Mouse (Mus musculus): ENCODE measurements at regions not wholly inside any gene's neighbourhood (a gene's known extent, or its start where the extent isn't known, plus 50 kb on each side); places are given as distances from the start of the nearest gene placed in this dataset.
"Not testable (repeated sequence)": the region's sequence is repeated elsewhere in the genome, so short reads cannot be mapped to it uniquely, and the experiment has no call there.

DNA sequence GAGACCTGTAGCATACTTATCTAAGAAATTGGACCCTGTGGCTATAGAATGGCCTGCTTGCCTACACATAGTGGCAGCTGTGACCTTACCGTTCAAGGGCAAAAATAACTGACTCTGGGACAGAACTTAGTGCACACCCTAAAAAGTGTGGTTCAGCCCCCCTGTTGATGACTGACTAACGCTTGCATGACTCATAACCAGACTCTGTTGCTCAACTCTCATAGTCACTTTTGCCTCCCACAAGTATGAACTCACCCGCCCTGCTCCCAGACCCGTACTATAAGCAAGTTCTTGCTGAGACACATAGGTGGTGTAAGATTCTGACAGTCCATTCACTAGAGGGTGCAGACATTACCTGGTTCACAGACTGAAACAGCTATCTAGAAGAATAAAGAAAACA lies 424.3 kb upstream of the Cntn5 start:
- H3ac ChIP-seq (ENCODE audit: control insufficient read depth, insufficient read length, low read depth) = no peak overlapping the region
- no peaks in the 10 kb centered on the region for H3K79me2 ChIP-seq (ENCODE audit: control insufficient read depth, insufficient read depth)
- H3K4me3 ChIP-seq (ENCODE audit: insufficient read depth, poor library complexity, severe bottlenecking) = no peak overlapping the region
- TF ChIP-seq CEBPB (IDR thresholded peaks at IDR 0.05; ENCODE audit: low read depth) (peak; percentile 97), MAX (IDR thresholded peaks at IDR 0.05) (no peak), FOSL1 (IDR thresholded peaks at IDR 0.05; ENCODE audit: insufficient read depth, low read length, poor library complexity, severe bottlenecking) (peak; percentile 87), MYOD1 (IDR thresholded peaks at IDR 0.05; ENCODE audit: control insufficient read depth, insufficient read length, low read depth) (peak; percentile 53)
- no peaks in the 10 kb centered on the region for H3K27me3 ChIP-seq (ENCODE audit: control insufficient read depth, insufficient read depth, insufficient read length)
- H3K36me3 ChIP-seq (ENCODE audit: control insufficient read depth, insufficient read depth) = no peaks in the 10 kb centered on the region
- H3K79me3 ChIP-seq (ENCODE audit: low read depth) = no peaks in the 10 kb centered on the region

DNA sequence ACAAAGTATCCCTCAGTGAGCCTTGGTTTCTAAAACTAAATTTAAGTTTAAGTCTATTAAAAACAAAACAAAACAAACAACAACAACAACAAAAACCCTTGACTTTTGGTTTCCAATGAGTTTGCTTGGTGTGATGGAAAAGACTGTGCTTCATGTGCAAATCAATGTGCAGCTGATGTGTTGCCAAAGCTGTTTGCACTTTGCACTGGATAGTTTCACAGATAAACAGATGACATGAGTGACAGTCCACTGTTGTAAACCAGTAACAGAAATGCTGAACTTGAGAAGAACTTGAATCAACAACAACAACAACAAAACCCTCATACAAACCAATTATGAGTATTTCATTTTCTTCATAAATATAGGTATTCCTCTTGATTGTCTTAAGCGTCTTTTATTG lies 412.6 kb upstream of the Cntn5 start:
- Histone ChIP-seq H3K79me3 (ENCODE audit: low read depth) (no peaks in the 10 kb centered on the region), H3K79me2 (ENCODE audit: control insufficient read depth, insufficient read depth) (no peaks in the 10 kb centered on the region), H3K36me3 (ENCODE audit: control insufficient read depth, insufficient read depth) (no peaks in the 10 kb centered on the region), H3K4me3 (ENCODE audit: insufficient read depth, poor library complexity, severe bottlenecking) (no peak overlapping the region), H3ac (ENCODE audit: control insufficient read depth, insufficient read length, low read depth) (no peak overlapping the region), H3K27me3 (ENCODE audit: control insufficient read depth, insufficient read depth, insufficient read length) (no peaks in the 10 kb centered on the region)
- no peak for TF ChIP-seq FOSL1 (IDR thresholded peaks at IDR 0.05; ENCODE audit: insufficient read depth, low read length, poor library complexity, severe bottlenecking)
- TF ChIP-seq MYOD1 (IDR thresholded peaks at IDR 0.05; ENCODE audit: control insufficient read depth, insufficient read length, low read depth) = no peak
- no peak for TF ChIP-seq USF1 (IDR thresholded peaks at IDR 0.05; ENCODE audit: low read depth)
- TF ChIP-seq MYOG (IDR thresholded peaks at IDR 0.05; ENCODE audit: control insufficient read depth, extremely low read depth, insufficient read length) = no peak
- TF ChIP-seq MAX (IDR thresholded peaks at IDR 0.05) = no peak
- TF ChIP-seq CEBPB (IDR thresholded peaks at IDR 0.05; ENCODE audit: low read depth) = no peak
- no peak for TF ChIP-seq CTCF (IDR thresholded peaks at IDR 0.05; ENCODE audit: control insufficient read depth, insufficient read depth, insufficient read length)

DNA sequence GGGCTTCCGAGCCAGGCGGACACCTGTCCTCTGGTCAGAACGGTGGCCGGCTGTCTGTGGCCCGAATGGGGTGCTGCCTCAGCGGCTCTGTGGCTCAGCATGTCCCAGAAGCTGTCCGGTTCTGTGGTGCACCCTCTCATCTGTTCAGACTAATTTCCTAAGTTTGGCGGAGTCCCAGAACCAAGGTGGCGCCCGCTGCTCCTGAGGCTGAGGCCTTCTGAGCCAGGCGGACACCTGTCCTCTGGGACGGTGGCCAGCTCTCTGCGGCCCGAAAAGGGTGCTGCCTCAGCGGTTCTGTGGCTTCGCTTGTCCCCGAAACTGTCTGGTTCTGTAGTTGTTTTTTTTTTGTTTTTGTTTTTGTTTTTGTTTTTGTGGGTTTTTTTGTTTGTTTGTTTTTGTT lies 392.5 kb upstream of the Cntn5 start:
- H3ac ChIP-seq (ENCODE audit: control insufficient read depth, insufficient read length, low read depth); H3K36me3 ChIP-seq (ENCODE audit: control insufficient read depth, insufficient read depth); H3K27me3 ChIP-seq (ENCODE audit: control insufficient read depth, insufficient read depth, insufficient read length); H3K4me3 ChIP-seq (ENCODE audit: insufficient read depth, poor library complexity, severe bottlenecking); H3K79me3 ChIP-seq (ENCODE audit: low read depth); H3K79me2 ChIP-seq (ENCODE audit: control insufficient read depth, insufficient read depth): not testable (repeated sequence)

DNA sequence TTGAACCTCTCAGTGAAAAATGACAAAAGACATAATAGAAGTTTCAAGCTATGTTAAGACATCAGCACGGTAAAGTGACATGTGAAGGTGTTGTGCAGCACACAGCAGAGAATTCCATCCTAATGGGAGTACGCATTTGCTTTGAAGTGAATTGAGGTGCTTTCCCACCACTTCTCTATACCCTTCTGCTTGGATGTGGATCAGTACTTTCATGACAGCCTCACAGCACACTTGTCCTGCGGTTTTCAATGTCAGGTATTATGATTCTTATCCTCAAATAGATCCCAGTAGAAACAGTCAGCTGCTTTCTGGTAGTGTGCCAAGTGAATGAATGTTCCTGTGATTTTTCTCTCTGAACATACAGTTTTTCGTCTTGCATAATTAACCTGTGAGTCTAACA lies 380.6 kb upstream of the Cntn5 start:
- no peak overlapping the region for H3ac ChIP-seq (ENCODE audit: control insufficient read depth, insufficient read length, low read depth)
- H3K79me2 ChIP-seq (ENCODE audit: control insufficient read depth, insufficient read depth) = no peaks in the 10 kb centered on the region
- H3K27me3 ChIP-seq (ENCODE audit: control insufficient read depth, insufficient read depth, insufficient read length) = no peaks in the 10 kb centered on the region
- no peak for TF ChIP-seq FOSL1 (IDR thresholded peaks at IDR 0.05; ENCODE audit: insufficient read depth, low read length, poor library complexity, severe bottlenecking)
- no peak for TF ChIP-seq MYOD1 (IDR thresholded peaks at IDR 0.05; ENCODE audit: control insufficient read depth, insufficient read length, low read depth)
- no peak for TF ChIP-seq CEBPB (IDR thresholded peaks at IDR 0.05; ENCODE audit: low read depth)
- TF ChIP-seq USF1 (IDR thresholded peaks at IDR 0.05; ENCODE audit: low read depth) = no peak
- no peak for TF ChIP-seq MAX (IDR thresholded peaks at IDR 0.05)
- TF ChIP-seq CTCF (IDR thresholded peaks at IDR 0.05; ENCODE audit: control insufficient read depth, insufficient read depth, insufficient read length) = no peak
- TF ChIP-seq MYOG (IDR thresholded peaks at IDR 0.05; ENCODE audit: control insufficient read depth, extremely low read depth, insufficient read length) = no peak
- no peaks in the 10 kb centered on the region for H3K79me3 ChIP-seq (ENCODE audit: low read depth)
- H3K4me3 ChIP-seq (ENCODE audit: insufficient read depth, poor library complexity, severe bottlenecking) = no peak overlapping the region
- no peaks in the 10 kb centered on the region for H3K36me3 ChIP-seq (ENCODE audit: control insufficient read depth, insufficient read depth)

DNA sequence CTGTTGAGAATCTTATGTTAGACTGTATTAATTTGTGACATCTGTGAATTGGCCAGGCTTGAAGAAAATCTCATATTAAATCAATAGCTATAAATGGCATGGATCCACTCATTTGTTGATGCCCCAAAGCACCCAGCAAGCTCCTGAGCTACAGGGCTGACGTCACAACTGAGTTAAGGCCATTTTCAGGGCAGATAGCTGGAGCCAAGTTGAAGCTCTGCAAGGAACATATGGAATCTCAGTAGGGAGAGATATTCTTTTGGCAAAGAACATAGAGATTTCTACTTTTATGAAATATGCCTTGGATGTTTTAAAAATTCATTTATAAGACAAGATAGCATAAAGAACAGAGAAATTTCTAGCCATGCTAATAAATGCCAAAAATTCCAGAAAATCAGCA lies 380.0 kb upstream of the Cntn5 start:
- Histone ChIP-seq H3K79me3 (ENCODE audit: low read depth) (no peaks in the 10 kb centered on the region), H3K4me3 (ENCODE audit: insufficient read depth, poor library complexity, severe bottlenecking) (no peak overlapping the region), H3K36me3 (ENCODE audit: control insufficient read depth, insufficient read depth) (no peaks in the 10 kb centered on the region), H3K27me3 (ENCODE audit: control insufficient read depth, insufficient read depth, insufficient read length) (no peaks in the 10 kb centered on the region), H3K79me2 (ENCODE audit: control insufficient read depth, insufficient read depth) (no peaks in the 10 kb centered on the region), H3ac (ENCODE audit: control insufficient read depth, insufficient read length, low read depth) (no peak overlapping the region)
- TF ChIP-seq MAX (IDR thresholded peaks at IDR 0.05) (no peak), USF1 (IDR thresholded peaks at IDR 0.05; ENCODE audit: low read depth) (no peak), CTCF (IDR thresholded peaks at IDR 0.05; ENCODE audit: control insufficient read depth, insufficient read depth, insufficient read length) (no peak)

DNA sequence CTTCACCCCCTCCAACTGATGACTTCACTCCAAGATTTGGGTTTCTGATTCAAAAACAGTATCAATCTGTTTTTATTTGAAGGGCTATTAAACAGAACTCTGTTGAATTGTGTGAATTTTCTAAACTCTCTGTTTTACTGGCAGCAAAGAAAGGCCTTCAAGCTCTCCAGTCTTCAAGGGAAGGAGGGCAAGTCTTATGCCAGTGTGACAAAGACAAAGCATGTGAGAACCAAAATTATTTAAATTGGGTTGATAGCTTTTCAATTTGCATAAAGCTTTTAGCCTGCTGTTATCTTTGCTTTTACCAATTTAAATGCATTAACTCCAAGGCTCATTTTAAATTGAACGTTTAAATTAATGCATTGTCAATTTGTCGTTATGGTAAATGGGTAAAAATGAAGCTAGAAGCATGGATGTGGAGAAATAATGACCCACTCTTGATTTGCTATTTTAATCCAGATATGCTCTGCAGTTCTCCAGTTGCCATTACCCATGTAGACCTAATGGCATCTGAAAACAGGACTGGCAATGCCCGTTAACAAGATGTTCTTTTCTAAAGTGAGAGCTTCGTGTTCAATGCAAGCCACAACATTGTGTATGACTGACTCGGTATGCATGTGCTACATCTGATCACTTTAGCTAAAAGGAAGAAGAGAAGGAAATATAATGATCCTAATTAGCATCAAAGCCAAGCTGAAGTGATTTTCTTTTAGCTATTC lies 375.0 kb upstream of the Cntn5 start:
- H3K79me2 ChIP-seq (ENCODE audit: control insufficient read depth, insufficient read depth) = no peaks in the 10 kb centered on the region
- no peak for TF ChIP-seq MYOG (IDR thresholded peaks at IDR 0.05; ENCODE audit: control insufficient read depth, extremely low read depth, insufficient read length)
- TF ChIP-seq MAX (IDR thresholded peaks at IDR 0.05) = no peak
- no peak for TF ChIP-seq USF1 (IDR thresholded peaks at IDR 0.05; ENCODE audit: low read depth)
- no peak for TF ChIP-seq CTCF (IDR thresholded peaks at IDR 0.05; ENCODE audit: control insufficient read depth, insufficient read depth, insufficient read length)
- TF ChIP-seq CEBPB (IDR thresholded peaks at IDR 0.05; ENCODE audit: low read depth) = no peak
- TF ChIP-seq MYOD1 (IDR thresholded peaks at IDR 0.05; ENCODE audit: control insufficient read depth, insufficient read length, low read depth) = no peak
- no peak for TF ChIP-seq FOSL1 (IDR thresholded peaks at IDR 0.05; ENCODE audit: insufficient read depth, low read length, poor library complexity, severe bottlenecking)
- no peaks in the 10 kb centered on the region for H3K36me3 ChIP-seq (ENCODE audit: control insufficient read depth, insufficient read depth)
- H3K79me3 ChIP-seq (ENCODE audit: low read depth) = no peaks in the 10 kb centered on the region
- no peak overlapping the region for H3K4me3 ChIP-seq (ENCODE audit: insufficient read depth, poor library complexity, severe bottlenecking)
- H3K27me3 ChIP-seq (ENCODE audit: control insufficient read depth, insufficient read depth, insufficient read length) = no peaks in the 10 kb centered on the region
- no peak overlapping the region for H3ac ChIP-seq (ENCODE audit: control insufficient read depth, insufficient read length, low read depth)
